Mouse (Mus musculus): ENCODE measurements around the gene Arid3a. TPM values are rescaled to one million over a fixed set of nuclear protein-coding genes. Genes with fewer than 3 reads are reported as not detected.

The Arid3a gene
- total and polyA plus RNA-seq, 3 experiments, result 1.3 to 1.7 (median 1.5) TPM

GRCm38 (mm10) chr10:79910556-79910955, 16.3 kb upstream of the Arid3a start, which contains the start of gene Gm26602:
Gm26602 (plus strand) TSS chr10:79910856.
- Histone ChIP-seq H3K27ac (peak within 1 kb of the TSS; percentile 100; the same call in 1 of the 2 replicates), H3K36me3 (ENCODE audit: control insufficient read depth, insufficient read depth, low read length) (no peaks in the 10 kb centered on the region), H3K9ac (ENCODE audit: low read depth, low read length) (no peak within 1 kb of the TSS), H3K4me1 (ENCODE audit: control insufficient read depth, insufficient read depth, low read length) (peaks cover 8% of the 10 kb centered on the region), H3K27me3 (ENCODE audit: control insufficient read depth, insufficient read depth, low read length) (no peaks in the 10 kb centered on the region), H3K4me3 (no peak within 1 kb of the TSS), H3K79me2 (replicated peaks; ENCODE audit: control insufficient read depth, insufficient read depth, low read length) (no peaks in the 10 kb centered on the region)
- 92% methylated on average over 4 of the region's 4 CpGs for WGBS
- DNase-seq, result no peak
- TF ChIP-seq POLR2A (IDR thresholded peaks at IDR 0.05; ENCODE audit: insufficient read depth, low read depth, low read length) (no peak), EP300 (IDR thresholded peaks at IDR 0.05; ENCODE audit: insufficient read depth, low read depth, low read length) (no peak), CTCF (IDR thresholded peaks at IDR 0.05) (no peak)
- intact Hi-C loops (cut with DNase I), result no loop called here

- WGBS, result 80% methylated on average over 20 of the region's 20 CpGs
- intact Hi-C loops (cut with DNase I), result no loop called here
- Histone ChIP-seq H3K4me3 (no peak overlapping the region), H3K79me2 (replicated peaks; ENCODE audit: control insufficient read depth, insufficient read depth, low read length) (0 out of 2 replicates have a peak, but pooled peaks cover 4% of the 10 kb centered on the region), H3K36me3 (ENCODE audit: control insufficient read depth, insufficient read depth, low read length) (no peaks in the 10 kb centered on the region), H3K27ac (no peak overlapping the region), H3K4me1 (ENCODE audit: control insufficient read depth, insufficient read depth, low read length) (peaks cover 15% of the 10 kb centered on the region), H3K9ac (ENCODE audit: low read depth, low read length) (no peak overlapping the region), H3K27me3 (ENCODE audit: control insufficient read depth, insufficient read depth, low read length) (no peaks in the 10 kb centered on the region)
- TF ChIP-seq EP300 (IDR thresholded peaks at IDR 0.05; ENCODE audit: insufficient read depth, low read depth, low read length) (no peak), CTCF (IDR thresholded peaks at IDR 0.05) (no peak), POLR2A (IDR thresholded peaks at IDR 0.05; ENCODE audit: insufficient read depth, low read depth, low read length) (no peak)
- no peak for DNase-seq
Measured at GRCm38 (mm10) chr10:79912412-79912811, 14.4 kb upstream of the Arid3a start.

GRCm38 (mm10) chr10:79914131-79914947, 12.5 kb upstream of the Arid3a start:
- Histone ChIP-seq H3K9ac (ENCODE audit: low read depth, low read length) (no peak overlapping the region), H3K27me3 (ENCODE audit: control insufficient read depth, insufficient read depth, low read length) (0 out of 2 replicates have a peak, but pooled peaks cover 6% of the 10 kb centered on the region), H3K79me2 (replicated peaks; ENCODE audit: control insufficient read depth, insufficient read depth, low read length) (0 out of 2 replicates have a peak, but pooled peaks cover 4% of the 10 kb centered on the region), H3K36me3 (ENCODE audit: control insufficient read depth, insufficient read depth, low read length) (no peaks in the 10 kb centered on the region), H3K4me1 (ENCODE audit: control insufficient read depth, insufficient read depth, low read length) (peaks cover 13% of the 10 kb centered on the region), H3K4me3 (no peak overlapping the region), H3K27ac (no peak overlapping the region)
- WGBS, result 62% methylated on average over 11 of the region's 11 CpGs
- DNase-seq, result no peak
- intact Hi-C loops (cut with DNase I), result no loop called here
- TF ChIP-seq EP300 (IDR thresholded peaks at IDR 0.05; ENCODE audit: insufficient read depth, low read depth, low read length) (no peak), CTCF (IDR thresholded peaks at IDR 0.05) (no peak)

- Histone ChIP-seq H3K9ac (ENCODE audit: low read depth, low read length) (no peak overlapping the region), H3K4me1 (ENCODE audit: control insufficient read depth, insufficient read depth, low read length) (peaks cover 10% of the 10 kb centered on the region), H3K27me3 (ENCODE audit: control insufficient read depth, insufficient read depth, low read length) (0 out of 2 replicates have a peak, but pooled peaks cover 7% of the 10 kb centered on the region), H3K79me2 (replicated peaks; ENCODE audit: control insufficient read depth, insufficient read depth, low read length) (0 out of 2 replicates have a peak, but pooled peaks cover 4% of the 10 kb centered on the region), H3K36me3 (ENCODE audit: control insufficient read depth, insufficient read depth, low read length) (no peaks in the 10 kb centered on the region), H3K27ac (no peak overlapping the region), H3K4me3 (no peak overlapping the region)
- no peak for DNase-seq
- intact Hi-C loops (cut with DNase I), result no loop called here
- TF ChIP-seq POLR2A (IDR thresholded peaks at IDR 0.05; ENCODE audit: insufficient read depth, low read depth, low read length) (no peak), CTCF (IDR thresholded peaks at IDR 0.05) (no peak), EP300 (IDR thresholded peaks at IDR 0.05; ENCODE audit: insufficient read depth, low read depth, low read length) (no peak)
- WGBS, result 45% methylated on average over 7 of the region's 7 CpGs
Measured at GRCm38 (mm10) chr10:79914948-79915596, 11.8 kb upstream of the Arid3a start.

GRCm38 (mm10) chr10:79916081-79916480, 10.8 kb upstream of the Arid3a start:
- intact Hi-C loops (cut with DNase I), result no loop called here
- TF ChIP-seq POLR2A (IDR thresholded peaks at IDR 0.05; ENCODE audit: insufficient read depth, low read depth, low read length) (no peak), EP300 (IDR thresholded peaks at IDR 0.05; ENCODE audit: insufficient read depth, low read depth, low read length) (no peak), CTCF (IDR thresholded peaks at IDR 0.05) (no peak)
- Histone ChIP-seq H3K27ac (peak overlapping the region; percentile 91), H3K79me2 (replicated peaks; ENCODE audit: control insufficient read depth, insufficient read depth, low read length) (0 out of 2 replicates have a peak, but pooled peaks cover 4% of the 10 kb centered on the region), H3K4me3 (peak overlapping the region; percentile 84), H3K36me3 (ENCODE audit: control insufficient read depth, insufficient read depth, low read length) (no peaks in the 10 kb centered on the region), H3K9ac (ENCODE audit: low read depth, low read length) (peak overlapping the region; percentile 86), H3K27me3 (ENCODE audit: control insufficient read depth, insufficient read depth, low read length) (peaks cover 13% of the 10 kb centered on the region), H3K4me1 (ENCODE audit: control insufficient read depth, insufficient read depth, low read length) (peaks cover 10% of the 10 kb centered on the region)
- DNase-seq, result no peak
- WGBS, result 12% methylated on average over 8 of the region's 8 CpGs
